Mouse (Mus musculus) myocyte (in vitro differentiated cells): Measurements from ENCODE around the gene Rpl36al. TPM values are rescaled to one million over a fixed set of nuclear protein-coding genes. Genes with fewer than 3 reads are reported as not detected.
A peak's percentile ranks its signal among the peaks of the same experiment; 100 is the strongest.

Experiments
- H3K27me3 ChIP-seq: one replicate; pipeline ENCODE4 v1.6.1; 2011; ENCODE audit not compliant: control insufficient read depth, insufficient read depth, insufficient read length
- H3K36me3 ChIP-seq: one replicate; pipeline ENCODE4 v1.6.1; 2011; ENCODE audit not compliant: control insufficient read depth, insufficient read depth
- H3K4me2 ChIP-seq: one replicate; pipeline ENCODE4 v1.6.1; 2011; ENCODE audit warnings: low read depth, control low read depth
- H3K4me3 ChIP-seq: one replicate; pipeline ENCODE4 v1.5.1; 2011; ENCODE audit warnings: mild to moderate bottlenecking, control low read depth, moderate library complexity
- H3K79me2 ChIP-seq: one replicate; pipeline ENCODE4 v1.6.1; 2011; ENCODE audit not compliant: control insufficient read depth, insufficient read depth
- H3ac ChIP-seq: one replicate; pipeline ENCODE4 v1.6.1; 2011; ENCODE audit not compliant: control insufficient read depth, insufficient read length
- CEBPB ChIP-seq: IDR thresholded peaks from 2 replicates; pipeline ENCODE4 v1.6.1; 2011; ENCODE audit warnings: mild to moderate bottlenecking, moderate library complexity; ENCODE audit not compliant: poor library complexity, insufficient read depth, severe bottlenecking
- E2F4 ChIP-seq: IDR thresholded peaks from one replicate; pipeline ENCODE4 v1.6.1; 2011; ENCODE audit warnings: mild to moderate bottlenecking, control low read depth, moderate library complexity; ENCODE audit not compliant: insufficient read depth
- MAX ChIP-seq: IDR thresholded peaks from one replicate; pipeline ENCODE4 v1.6.1; 2011; ENCODE audit warnings: low read depth, mild to moderate bottlenecking, control low read depth
- MYOD1 ChIP-seq, 3 experiments: IDR thresholded peaks; one replicate each; pipeline ENCODE4 v1.6.1; 2011; ENCODE audit warnings: control low read depth in 2 of 3, low read depth in 2 of 3, mild to moderate bottlenecking in 2 of 3, moderate library complexity in 1 of 3; ENCODE audit not compliant: insufficient read length in 2 of 3, control insufficient read depth in 1 of 3
- MYOG ChIP-seq, 3 experiments: IDR thresholded peaks; one replicate each; pipeline ENCODE4 v1.6.1; 2011; ENCODE audit warnings: control low read depth in 2 of 3, low read depth in 2 of 3, mild to moderate bottlenecking in 2 of 3; ENCODE audit not compliant: insufficient read length in 2 of 3, control insufficient read depth in 1 of 3, insufficient read depth in 1 of 3
- POLR2A ChIP-seq: IDR thresholded peaks from one replicate; pipeline ENCODE4 v1.6.1; 2011; ENCODE audit warnings: low read depth, mild to moderate bottlenecking, control low read depth, moderate library complexity; ENCODE audit not compliant: insufficient read length
- POLR2AphosphoS2 ChIP-seq: IDR thresholded peaks from one replicate; pipeline ENCODE4 v1.6.1; 2011; ENCODE audit warnings: low read depth, control low read depth; ENCODE audit not compliant: insufficient read length
- REST ChIP-seq: IDR thresholded peaks from one replicate; pipeline ENCODE4 v1.6.1; 2011; ENCODE audit warnings: mild to moderate bottlenecking, control low read depth, moderate library complexity; ENCODE audit not compliant: insufficient read depth, insufficient read length
- SRF ChIP-seq: IDR thresholded peaks from one replicate; pipeline ENCODE4 v1.6.1; 2011; ENCODE audit warnings: low read depth; ENCODE audit not compliant: control insufficient read depth, insufficient read length
- TCF12 ChIP-seq: IDR thresholded peaks from one replicate; pipeline ENCODE4 v1.6.1; 2011; ENCODE audit warnings: mild to moderate bottlenecking, control low read depth; ENCODE audit not compliant: poor library complexity, insufficient read depth, severe bottlenecking
- TCF3 ChIP-seq: IDR thresholded peaks from one replicate; pipeline ENCODE4 v1.6.1; 2011; ENCODE audit warnings: low read depth, control low read depth; ENCODE audit not compliant: insufficient read length
- USF1 ChIP-seq: IDR thresholded peaks from one replicate; pipeline ENCODE4 v1.6.1; 2011; ENCODE audit warnings: low read depth, mild to moderate bottlenecking, control low read depth, moderate library complexity
- polyA plus RNA-seq: library from polyadenylated mRNA; unstranded; fragments of >200 nt; fragmentation: generic; extraction: Trizol; gene quantifications from one replicate; pipeline ENCODE4 v1.2.1, GENCODE M21; 2012; ENCODE audit warnings: missing spikeins

The Rpl36al gene
- polyA plus RNA-seq, 1 experiment: 880 TPM

- no peaks in the 10 kb centered on the region for H3K27me3 ChIP-seq
- no peak overlapping the region for H3ac ChIP-seq
- H3K4me3 ChIP-seq: no peak overlapping the region
- peaks cover 4% of the 10 kb centered on the region for H3K79me2 ChIP-seq
- no peak for TF ChIP-seq MYOD1 (IDR thresholded peaks at IDR 0.05; ENCODE audit: control insufficient read depth in 1 of 3, insufficient read length in 2 of 3, low read depth in 2 of 3)
- no peak for TF ChIP-seq REST
- no peak for TF ChIP-seq TCF3
- no peak for TF ChIP-seq MAX
- no peak for TF ChIP-seq MYOG (IDR thresholded peaks at IDR 0.05; ENCODE audit: control insufficient read depth in 1 of 3, insufficient read depth in 1 of 3, insufficient read length in 2 of 3, low read depth in 2 of 3)
- TF ChIP-seq USF1: no peak
- TF ChIP-seq POLR2AphosphoS2: no peak
- no peak for TF ChIP-seq CEBPB
- no peak for TF ChIP-seq POLR2A
- TF ChIP-seq SRF: no peak
- TF ChIP-seq E2F4: no peak
- no peak for TF ChIP-seq TCF12
- H3K4me2 ChIP-seq: no peak overlapping the region
- peaks cover 5% of the 10 kb centered on the region for H3K36me3 ChIP-seq
Observed at GRCm38 (mm10) chr12:69177526-69177925, 6.4 kb downstream of the Rpl36al start.

- Histone ChIP-seq H3ac (no peak overlapping the region), H3K36me3 (no peaks in the 10 kb centered on the region), H3K79me2 (no peaks in the 10 kb centered on the region), H3K4me3 (no peak overlapping the region), H3K4me2 (no peak overlapping the region), H3K27me3 (no peaks in the 10 kb centered on the region)
- no peak for TF ChIP-seq POLR2A
- no peak for TF ChIP-seq MYOD1 (IDR thresholded peaks at IDR 0.05; ENCODE audit: control insufficient read depth in 1 of 3, insufficient read length in 2 of 3, low read depth in 2 of 3)
- TF ChIP-seq SRF: no peak
- no peak for TF ChIP-seq TCF3
- TF ChIP-seq POLR2AphosphoS2: no peak
- no peak for TF ChIP-seq REST
- no peak for TF ChIP-seq CEBPB
- TF ChIP-seq MAX: no peak
- TF ChIP-seq E2F4: no peak
- no peak for TF ChIP-seq USF1
- TF ChIP-seq TCF12: no peak
- no peak for TF ChIP-seq MYOG (IDR thresholded peaks at IDR 0.05; ENCODE audit: control insufficient read depth in 1 of 3, insufficient read depth in 1 of 3, insufficient read length in 2 of 3, low read depth in 2 of 3)
Observed at GRCm38 (mm10) chr12:69175975-69176374, 7.9 kb downstream of the Rpl36al start.

GRCm38 (mm10) chr12:69171307-69171706 lies 12.6 kb downstream of the Rpl36al start:
- H3K36me3 ChIP-seq: no peaks in the 10 kb centered on the region
- no peak overlapping the region for H3K4me2 ChIP-seq
- no peak for TF ChIP-seq MYOG (IDR thresholded peaks at IDR 0.05; ENCODE audit: control insufficient read depth in 1 of 3, insufficient read depth in 1 of 3, insufficient read length in 2 of 3, low read depth in 2 of 3)
- TF ChIP-seq E2F4: no peak
- TF ChIP-seq MYOD1 (IDR thresholded peaks at IDR 0.05; ENCODE audit: control insufficient read depth in 1 of 3, insufficient read length in 2 of 3, low read depth in 2 of 3): no peak
- TF ChIP-seq POLR2AphosphoS2: no peak
- TF ChIP-seq USF1: no peak
- no peak for TF ChIP-seq POLR2A
- no peaks in the 10 kb centered on the region for H3K27me3 ChIP-seq
- no peak overlapping the region for H3K4me3 ChIP-seq
- peaks cover 5% of the 10 kb centered on the region for H3K79me2 ChIP-seq
- H3ac ChIP-seq: no peak overlapping the region

GRCm38 (mm10) chr12:69168461-69169106 lies 15.3 kb downstream of the Rpl36al start, which contains the start of gene Lrr1:
TSS of gene Lrr1 (plus strand) at chr12:69168814.
- TF ChIP-seq MYOD1 (IDR thresholded peaks at IDR 0.05; ENCODE audit: control insufficient read depth in 1 of 3, insufficient read length in 2 of 3, low read depth in 2 of 3) (peak in 1 of 3 experiments; percentile 3), TCF12 (no peak), MAX (peak; percentile 97), E2F4 (peak; percentile 100), MYOG (IDR thresholded peaks at IDR 0.05; ENCODE audit: control insufficient read depth in 1 of 3, insufficient read depth in 1 of 3, insufficient read length in 2 of 3, low read depth in 2 of 3) (peak in 1 of 3 experiments; percentile 13), TCF3 (no peak), USF1 (no peak), REST (no peak), SRF (no peak), POLR2AphosphoS2 (peak; percentile 36), POLR2A (peak; percentile 59)
- H3ac ChIP-seq: peak within 1 kb of the TSS; percentile 51
- no peaks in the 10 kb centered on the region for H3K27me3 ChIP-seq
- H3K4me3 ChIP-seq: peak within 1 kb of the TSS; percentile 86
- no peaks in the 10 kb centered on the region for H3K36me3 ChIP-seq
- H3K4me2 ChIP-seq: peak within 1 kb of the TSS; percentile 93
- peaks cover 5% of the 10 kb centered on the region for H3K79me2 ChIP-seq
